Mouse (Mus musculus) cerebellum, postnatal 25 days (tissue): ENCODE measurements around the gene Sbno1.
"Not testable (repeated sequence)": the region's sequence is repeated elsewhere in the genome, so short reads cannot be mapped to it uniquely, and the experiment has no call there.

Experiments
- DNase-seq, 2 experiments: peaks; one replicate each; pipeline ENCODE4 v3.0.0; 2021; ENCODE audit warnings: mixed read lengths in 2 of 2

Gene Sbno1

GRCm38 (mm10) chr5:124425412-124426259 is at the start of gene Sbno1:
Gene Sbno1 (minus strand): TSS chr5:124426001.
- peak; percentile 93 to 97 for DNase-seq

DNA sequence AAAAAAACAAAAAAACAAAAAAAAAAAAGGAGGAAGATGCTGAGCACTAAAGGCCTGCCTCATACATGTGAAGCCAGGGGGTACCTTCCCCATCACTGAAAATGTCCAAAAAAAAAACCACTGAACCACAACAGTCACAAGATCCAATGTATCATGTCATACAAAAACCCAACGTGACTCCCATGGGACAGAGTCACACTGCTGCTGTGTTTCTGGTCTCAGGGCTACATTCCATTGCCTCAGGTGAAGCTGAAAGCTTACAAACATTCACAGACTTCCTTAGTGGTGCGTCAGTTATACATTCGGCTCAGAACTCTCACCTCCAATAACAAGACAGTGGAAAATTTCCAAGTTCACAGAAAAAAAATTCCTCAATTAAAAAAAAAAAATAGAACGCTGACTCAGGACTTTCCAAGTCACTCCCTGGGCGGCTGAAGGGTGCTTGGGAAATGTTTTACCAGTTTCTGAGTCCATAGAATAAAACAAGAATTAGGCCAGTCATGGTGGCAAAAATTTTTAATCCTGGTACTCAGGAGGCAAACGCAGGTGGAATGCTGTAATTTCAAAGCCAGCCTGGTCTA is 44.9 kb upstream of the Sbno1 start:
- DNase-seq, result no peak

- DNase-seq, result no peak
Measured at GRCm38 (mm10) chr5:124469486-124469885, 43.7 kb upstream of the Sbno1 start.

DNA sequence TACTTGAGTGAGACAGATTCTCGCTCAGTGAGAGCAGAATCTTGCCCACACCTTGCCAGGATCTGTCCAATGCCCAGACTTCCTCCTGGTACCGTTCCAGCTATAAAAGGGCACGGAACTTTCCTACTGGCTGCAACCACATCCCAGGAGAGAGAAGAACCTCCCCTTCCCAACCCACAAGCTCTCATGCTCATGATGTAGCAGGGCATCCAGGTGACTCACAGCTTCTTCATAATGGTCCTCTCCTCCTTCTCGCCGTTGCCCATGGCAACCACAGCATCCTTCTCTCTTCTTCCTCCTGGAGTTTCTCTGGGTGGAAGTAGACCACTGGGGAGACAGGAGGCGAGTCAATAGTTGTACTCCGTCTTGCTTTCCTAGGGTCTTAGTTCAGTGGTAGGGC is 42.6 kb upstream of the Sbno1 start:
- no peak for DNase-seq

GRCm38 (mm10) chr5:124467766-124468165 is 42.0 kb upstream of the Sbno1 start:
- DNase-seq, result no peak

DNA sequence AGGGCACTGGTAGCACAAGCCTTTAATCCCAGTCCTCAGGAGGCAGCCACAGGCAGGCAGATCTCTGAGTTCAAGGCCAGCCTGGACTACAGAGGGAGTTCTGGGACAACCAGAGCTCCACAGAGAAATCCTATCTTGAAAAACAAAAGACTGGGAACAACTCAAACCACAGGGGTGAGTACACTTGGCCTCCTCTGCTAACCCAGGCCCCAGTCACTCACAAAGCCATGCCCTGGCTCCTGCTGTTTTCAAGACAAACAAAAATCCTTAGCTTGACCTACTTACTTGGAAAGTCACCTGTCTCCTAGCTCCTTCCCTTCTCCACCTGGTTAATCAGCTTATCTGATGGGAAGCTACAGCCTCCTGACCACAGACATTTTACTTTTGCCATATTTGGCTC is 39.1 kb upstream of the Sbno1 start:
- DNase-seq, result no peak

GRCm38 (mm10) chr5:124463462-124463861 is 37.7 kb upstream of the Sbno1 start:
- DNase-seq, result no peak

GRCm38 (mm10) chr5:124462297-124463025 is 36.7 kb upstream of the Sbno1 start:
- DNase-seq, result no peak

DNA sequence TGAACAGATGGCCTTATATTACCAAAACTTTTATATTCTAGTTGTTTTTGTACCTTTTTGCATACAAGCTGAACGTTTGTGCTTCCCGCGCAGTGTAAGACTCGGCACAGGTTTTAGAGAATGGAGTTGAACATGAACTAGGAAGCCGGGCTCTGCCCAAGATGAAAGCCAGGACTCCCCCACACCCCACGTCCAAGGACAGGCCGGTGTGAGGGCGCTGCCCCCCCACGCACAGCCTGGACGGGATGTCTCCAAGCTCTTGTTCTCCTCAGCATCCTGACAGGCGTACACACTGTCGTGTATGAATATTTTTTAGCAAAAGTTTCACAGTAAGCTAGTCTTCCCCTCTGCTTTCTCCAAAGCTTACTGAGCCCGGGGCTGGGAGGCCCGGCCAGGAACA is 35.1 kb upstream of the Sbno1 start:
- not testable (repeated sequence) for DNase-seq

- no peak for DNase-seq
Measured at GRCm38 (mm10) chr5:124456762-124457161, 31.0 kb upstream of the Sbno1 start.

DNA sequence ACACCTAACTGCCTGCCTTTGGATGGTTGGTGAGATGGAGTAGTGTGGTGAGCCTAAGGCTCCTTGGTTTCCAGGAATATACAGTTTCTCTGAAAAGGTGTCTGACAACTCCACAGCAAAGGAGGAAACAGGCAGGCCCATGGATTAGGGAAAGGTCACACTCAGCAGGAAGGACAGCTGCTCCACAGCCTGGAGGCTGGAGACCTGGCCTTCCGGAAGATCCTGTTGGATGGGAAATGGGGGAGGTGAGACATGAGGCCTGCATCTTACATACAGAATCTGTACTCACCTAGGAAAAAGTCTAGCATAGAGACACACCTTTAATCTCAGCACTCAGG is 28.2 kb upstream of the Sbno1 start:
- DNase-seq, result peak in 1 of 2 experiments; percentile 48

DNA sequence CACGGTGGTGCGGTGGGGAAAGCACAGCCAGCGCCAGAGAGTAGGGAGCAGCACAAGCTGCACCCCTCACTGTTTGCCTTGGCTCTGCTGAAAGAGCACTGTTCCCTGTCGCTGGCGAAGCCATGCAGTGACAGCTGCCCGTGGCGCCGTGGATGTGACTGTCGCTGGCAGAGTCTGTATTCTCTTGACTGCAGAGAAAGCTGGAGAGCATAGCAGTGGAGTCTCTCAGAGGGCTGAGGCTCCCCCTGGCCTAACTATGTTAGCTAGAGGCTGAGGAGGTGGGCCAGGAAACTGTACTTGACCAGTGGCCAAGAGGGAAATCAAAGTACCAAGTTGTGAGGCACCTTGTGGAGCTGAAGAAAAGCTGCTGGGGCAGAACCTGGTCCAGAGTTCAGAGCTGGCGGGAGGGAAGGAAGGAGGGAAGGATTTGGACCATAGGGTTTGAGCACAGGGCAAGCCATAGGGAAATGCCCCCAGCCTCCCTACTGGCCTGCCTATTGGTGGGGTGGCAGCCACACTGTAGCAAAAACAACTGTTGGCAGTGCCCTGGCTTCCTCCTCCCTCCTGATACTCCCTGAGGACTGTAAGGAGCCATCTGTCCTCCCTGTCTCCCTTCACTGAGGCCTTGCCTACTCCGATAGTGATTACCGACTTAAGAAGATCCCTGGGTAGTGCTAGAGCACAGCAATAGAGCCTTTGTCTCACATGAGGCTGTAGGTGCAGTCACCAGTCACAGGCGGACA is 27.7 kb upstream of the Sbno1 start:
- DNase-seq, result peak; percentile 71 to 73

- DNase-seq, result peak; percentile 55 to 61
Measured at GRCm38 (mm10) chr5:124452494-124453228, 26.9 kb upstream of the Sbno1 start.

DNA sequence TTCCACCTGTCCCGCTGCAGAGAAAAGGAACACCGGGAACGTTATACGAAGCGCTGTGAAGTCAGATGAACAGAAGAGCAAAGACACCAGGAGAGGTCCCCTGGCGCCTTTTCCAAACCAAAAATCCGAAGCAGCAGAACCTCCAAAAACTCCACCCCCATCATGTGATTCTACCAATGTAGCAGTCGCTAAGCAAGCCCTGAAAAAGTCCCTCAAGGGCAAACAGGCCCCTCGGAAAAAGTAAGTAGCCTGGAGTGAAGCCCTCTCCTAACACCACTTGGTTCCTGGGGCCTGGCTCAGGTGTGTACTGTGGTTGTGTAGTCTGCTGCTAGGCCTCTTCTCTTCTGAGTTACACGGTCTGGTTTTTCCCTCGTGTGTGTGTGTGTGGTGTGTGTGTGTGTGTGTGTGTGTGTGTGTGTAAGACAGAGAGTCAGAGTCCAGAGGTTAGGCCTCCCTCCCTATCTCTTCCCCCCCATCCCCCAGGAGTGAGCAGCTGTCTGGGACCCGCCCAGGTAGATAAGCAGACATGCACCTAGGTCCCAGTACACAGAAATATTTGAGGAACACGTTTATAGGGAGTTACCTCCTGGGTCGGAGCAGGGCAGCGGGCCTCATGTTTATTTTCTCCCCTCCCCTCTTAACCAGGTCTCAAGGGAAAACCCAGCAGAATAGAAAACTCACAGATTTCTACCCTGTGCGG is 25.0 kb upstream of the Sbno1 start:
- DNase-seq, result no peak

DNA sequence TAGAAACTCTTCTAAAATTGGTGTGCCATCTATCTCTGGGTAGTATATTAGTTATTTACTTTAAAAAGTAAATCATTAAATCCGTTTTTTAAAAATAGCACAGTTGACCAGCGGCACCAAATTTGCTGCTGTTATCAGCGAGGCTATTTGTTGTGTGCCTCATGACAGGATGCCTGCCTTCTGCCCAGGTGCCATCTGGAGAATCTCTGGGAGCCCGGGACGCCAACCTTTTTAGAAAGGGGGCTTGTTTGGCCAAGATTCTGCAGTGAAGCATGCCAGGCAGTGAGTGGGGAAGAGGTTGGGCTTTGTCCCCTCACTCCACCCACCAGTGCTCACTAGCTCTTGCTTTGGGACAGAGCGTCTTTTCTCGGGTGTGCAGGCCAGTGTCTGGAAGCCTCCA is 24.2 kb upstream of the Sbno1 start:
- peak; percentile 49 to 54 for DNase-seq

- no peak for DNase-seq
Measured at GRCm38 (mm10) chr5:124449494-124449893, 23.7 kb upstream of the Sbno1 start.

- peak; percentile 50 to 65 for DNase-seq
Measured at GRCm38 (mm10) chr5:124446301-124446881, 20.6 kb upstream of the Sbno1 start.

- DNase-seq, result peak; percentile 70 to 73
Measured at GRCm38 (mm10) chr5:124445621-124446293, 20.0 kb upstream of the Sbno1 start.

GRCm38 (mm10) chr5:124444661-124445561 is 19.1 kb upstream of the Sbno1 start:
- peak; percentile 85 to 92 for DNase-seq

DNA sequence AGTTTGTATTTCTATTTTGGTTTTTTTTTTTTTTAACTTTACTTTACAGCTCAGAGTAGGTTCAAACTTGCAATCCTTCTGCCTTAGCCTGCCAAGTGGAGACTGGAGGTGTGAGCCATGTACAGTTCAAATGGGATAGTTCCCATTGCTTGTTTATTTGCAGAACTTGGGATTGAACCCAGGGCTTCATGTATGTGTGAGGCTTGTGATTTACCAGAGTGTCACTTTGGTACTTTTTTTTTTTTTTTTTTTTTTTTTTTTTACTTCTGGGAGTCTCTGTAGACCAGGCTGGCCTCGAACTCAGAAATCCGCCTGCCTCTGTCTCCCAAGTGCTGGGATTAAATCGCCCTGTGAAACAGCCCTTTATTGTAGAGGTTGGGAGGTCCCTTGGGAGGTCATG is 18.4 kb upstream of the Sbno1 start:
- no peak for DNase-seq
